Mouse (Mus musculus) MEL (cell line): Measurements from ENCODE around the gene Frs3. TPM values are rescaled to one million over a fixed set of nuclear protein-coding genes. Genes with fewer than 3 reads are reported as not detected.

Source experiments
- DNase-seq: peaks from one replicate; pipeline ENCODE4 v3.0.0; 2011; ENCODE audit warnings: low read depth, low spot score
- H3K27ac ChIP-seq: 2 replicates; pipeline ENCODE4 v1.5.1; 2012; ENCODE audit warnings: low read depth, mild to moderate bottlenecking, control low read depth, low read length, moderate library complexity; ENCODE audit not compliant: control insufficient read depth
- H3K27me3 ChIP-seq, 2 experiments: fragments of 150-350 bp in 1 of 2; sonication (generic) in 1 of 2; 2 replicates each; pipeline ENCODE4 v1.6.1; 2012; ENCODE audit warnings: low read length in 2 of 2, mild to moderate bottlenecking in 2 of 2, improper control_type of control experiment in 1 of 2, moderate library complexity in 1 of 2; ENCODE audit not compliant: insufficient read depth in 2 of 2, control insufficient read depth in 1 of 2
- H3K36me3 ChIP-seq, 2 experiments: 2 replicates each; pipeline ENCODE4 v1.6.1; 2012 to 2014; ENCODE audit warnings: low read length in 2 of 2, improper control_type of control experiment in 1 of 2, inconsistent platforms in 1 of 2, mild to moderate bottlenecking in 1 of 2; ENCODE audit not compliant: insufficient read depth in 2 of 2, control insufficient read depth in 1 of 2
- H3K4me1 ChIP-seq, 2 experiments: fragments of 150-350 bp in 1 of 2; sonication (generic) in 1 of 2; 2 replicates each; pipeline ENCODE4 v1.6.1; 2012; ENCODE audit warnings: low read length in 2 of 2, improper control_type of control experiment in 1 of 2, mild to moderate bottlenecking in 1 of 2; ENCODE audit not compliant: insufficient read depth in 2 of 2, control insufficient read depth in 1 of 2
- H3K4me3 ChIP-seq, 2 experiments: fragments of 150-350 bp in 1 of 2; sonication (generic) in 1 of 2; 2 replicates each; pipeline ENCODE4 v1.5.1; 2012; ENCODE audit warnings: low read depth in 2 of 2, low read length in 2 of 2, mild to moderate bottlenecking in 2 of 2, moderate library complexity in 2 of 2, control low read depth in 1 of 2, improper control_type of control experiment in 1 of 2; ENCODE audit not compliant: control insufficient read depth in 1 of 2, insufficient read depth in 1 of 2
- H3K79me2 ChIP-seq: 2 replicates; pipeline ENCODE4 v1.6.1; 2012; ENCODE audit warnings: mild to moderate bottlenecking, low read length, moderate library complexity; ENCODE audit not compliant: control insufficient read depth, poor library complexity, insufficient read depth
- H3K9ac ChIP-seq: 2 replicates; pipeline ENCODE4 v1.6.1; 2012; ENCODE audit warnings: low read depth, mild to moderate bottlenecking, control low read depth, low read length, moderate library complexity; ENCODE audit not compliant: control insufficient read depth, poor library complexity, severe bottlenecking
- H3K9me3 ChIP-seq: fragments of 150-350 bp; sonication (generic); replicated peaks from 2 replicates; pipeline ENCODE4 v1.6.1; 2012; ENCODE audit warnings: mild to moderate bottlenecking, low read length, improper control_type of control experiment, moderate library complexity; ENCODE audit not compliant: insufficient read depth
- CHD2 ChIP-seq: IDR thresholded peaks from 2 replicates; pipeline ENCODE4 v1.6.1; 2011; ENCODE audit warnings: low read length, improper control_type of control experiment
- CTCF ChIP-seq, 3 experiments: IDR thresholded peaks in 2 of 3; conservative IDR thresholded peaks in 1 of 3; 2 replicates each; pipeline ENCODE4 v1.5.1; 2011 to 2012; ENCODE audit warnings: low read length in 3 of 3, low read depth in 2 of 3, mild to moderate bottlenecking in 2 of 3, improper control_type of control experiment in 1 of 3, inconsistent platforms in 1 of 3, mixed read lengths in 1 of 3, moderate library complexity in 1 of 3; ENCODE audit not compliant: control insufficient read depth in 1 of 3, insufficient read depth in 1 of 3, poor library complexity in 1 of 3, severe bottlenecking in 1 of 3
- ELF1 ChIP-seq: IDR thresholded peaks from 2 replicates; pipeline ENCODE4 v1.6.1; 2014; ENCODE audit warnings: low read depth, mild to moderate bottlenecking, inconsistent platforms, low read length, improper control_type of control experiment, moderate library complexity
- KAT2A ChIP-seq: conservative IDR thresholded peaks from 2 replicates; pipeline ENCODE4 v1.6.1; 2012; ENCODE audit warnings: low read depth, low read length, improper control_type of control experiment, inconsistent platforms
- MAX ChIP-seq: IDR thresholded peaks from 2 replicates; pipeline ENCODE4 v1.6.1; 2011; ENCODE audit warnings: low read length, improper control_type of control experiment
- MAZ ChIP-seq: IDR thresholded peaks from 2 replicates; pipeline ENCODE4 v1.6.1; 2012; ENCODE audit warnings: low read depth, mild to moderate bottlenecking, inconsistent platforms, low read length, improper control_type of control experiment
- MEF2A ChIP-seq: IDR thresholded peaks from 2 replicates; pipeline ENCODE4 v1.6.1; 2014; ENCODE audit warnings: low read depth, mild to moderate bottlenecking, inconsistent platforms, low read length, improper control_type of control experiment; ENCODE audit not compliant: poor library complexity, insufficient replicate concordance, severe bottlenecking; ENCODE audit errors: extremely low read depth
- RCOR1 ChIP-seq: IDR thresholded peaks from 2 replicates; pipeline ENCODE4 v1.6.1; 2012; ENCODE audit warnings: low read depth, mild to moderate bottlenecking, inconsistent platforms, low read length, improper control_type of control experiment
- SMC3 ChIP-seq: IDR thresholded peaks from 2 replicates; pipeline ENCODE4 v1.6.1; 2011; ENCODE audit warnings: low read depth, low read length, improper control_type of control experiment
- ZC3H11A ChIP-seq: IDR thresholded peaks from 2 replicates; pipeline ENCODE4 v1.6.1; 2012; ENCODE audit warnings: low read depth, mild to moderate bottlenecking, inconsistent platforms, low read length, improper control_type of control experiment
- ZMIZ1 ChIP-seq: IDR thresholded peaks from 2 replicates; pipeline ENCODE4 v1.6.1; 2012; ENCODE audit warnings: low read depth, mild to moderate bottlenecking, inconsistent platforms, low read length, improper control_type of control experiment, moderate library complexity
- polyA plus RNA-seq, 2 experiments: library from polyadenylated mRNA; stranded (reverse) in 1 of 2; unstranded in 1 of 2; fragments of >175 nt in 1 of 2; fragments of >200 nt in 1 of 2; gene quantifications; 2 replicates each; pipeline versions ENCODE4 v1.2.1 to v1.2.4; 2012; ENCODE audit warnings: low replicate concordance in 2 of 2, low read depth in 1 of 2; ENCODE audit not compliant: insufficient read length in 2 of 2, insufficient read depth in 1 of 2, missing spikeins in 1 of 2
- total RNA-seq: library from RNA; depleted of rRNA; stranded (reverse); fragments of 300-350 nt; gene quantifications from 2 replicates; pipeline ENCODE4 v1.2.3, GENCODE M21; 2012

Gene Frs3
- total and polyA plus RNA-seq, 3 experiments, result 2.7 to 4.4 TPM; not detected in 1

DNA sequence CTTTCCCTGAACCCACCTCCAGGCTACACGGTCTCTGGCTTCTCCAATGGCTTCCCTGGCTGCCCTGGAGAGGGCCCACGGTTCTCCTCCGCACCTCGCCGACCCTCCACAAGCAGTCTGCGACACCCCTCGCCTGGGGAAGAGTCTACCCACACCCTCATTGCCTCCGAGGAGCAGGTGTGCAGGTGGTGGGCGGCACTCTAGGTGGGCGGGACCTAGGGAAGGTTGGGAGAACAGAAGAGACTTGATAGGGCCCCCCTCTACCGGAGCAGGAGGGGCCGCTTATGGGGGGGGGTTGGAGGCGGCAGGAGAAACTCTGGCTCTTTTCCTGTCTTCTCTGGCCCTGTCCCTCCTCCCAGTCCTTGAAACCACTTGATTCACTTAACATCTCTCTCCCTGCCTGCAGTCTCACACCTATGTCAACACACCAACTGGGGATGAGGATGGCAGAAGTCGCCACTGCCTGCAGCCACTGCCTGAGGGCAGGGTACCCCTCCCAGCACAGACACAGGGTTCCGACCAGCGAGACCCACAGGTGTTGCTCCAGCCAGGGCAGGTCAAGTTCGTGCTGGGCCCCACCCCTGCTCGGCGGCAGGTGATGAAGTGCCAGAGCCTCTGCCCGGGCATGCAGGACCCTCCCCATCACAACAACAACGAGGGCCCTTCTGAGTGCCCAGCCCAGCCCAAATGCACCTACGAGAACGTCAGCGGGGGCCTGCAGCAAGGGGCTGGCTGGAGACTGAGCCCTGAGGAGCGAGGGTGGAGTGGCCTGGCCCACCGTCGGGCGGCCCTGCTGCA is 13.9 kb downstream of the Frs3 start:
- no peak for TF ChIP-seq CTCF (IDR thresholded peaks at IDR 0.05 in 2 of 3, conservative IDR thresholded peaks at IDR 0.05 in 1 of 3; ENCODE audit: control insufficient read depth in 1 of 3, insufficient read depth in 1 of 3, low read depth in 2 of 3, low read length in 3 of 3, poor library complexity in 1 of 3, severe bottlenecking in 1 of 3)
- no peak for TF ChIP-seq KAT2A
- TF ChIP-seq SMC3, result no peak
- TF ChIP-seq ZC3H11A, result no peak
- no peak for TF ChIP-seq CHD2
- TF ChIP-seq RCOR1, result no peak
- TF ChIP-seq, all 39 proteins: peak for 0
- no peak for DNase-seq
- H3K4me3 ChIP-seq, result no peak overlapping the region
- H3K4me1 ChIP-seq, result no peaks in the 10 kb centered on the region
- H3K36me3 ChIP-seq, result no peaks in the 10 kb centered on the region
- H3K9ac ChIP-seq, result no peak overlapping the region
- H3K9me3 ChIP-seq, result no peaks in the 10 kb centered on the region
- no peak overlapping the region for H3K27ac ChIP-seq
- no peaks in the 10 kb centered on the region for H3K79me2 ChIP-seq
- no peaks in the 10 kb centered on the region for H3K27me3 ChIP-seq

GRCm38 (mm10) chr17:47703556-47703955 is 14.7 kb downstream of the Frs3 start:
- Histone ChIP-seq H3K4me1 (no peaks in the 10 kb centered on the region), H3K36me3 (no peaks in the 10 kb centered on the region), H3K79me2 (no peaks in the 10 kb centered on the region), H3K27me3 (no peaks in the 10 kb centered on the region), H3K9ac (no peak overlapping the region), H3K4me3 (no peak overlapping the region), H3K27ac (no peak overlapping the region), H3K9me3 (no peaks in the 10 kb centered on the region)
- TF ChIP-seq MAZ (no peak), ELF1 (no peak), MEF2A (no peak)
- DNase-seq, result no peak

DNA sequence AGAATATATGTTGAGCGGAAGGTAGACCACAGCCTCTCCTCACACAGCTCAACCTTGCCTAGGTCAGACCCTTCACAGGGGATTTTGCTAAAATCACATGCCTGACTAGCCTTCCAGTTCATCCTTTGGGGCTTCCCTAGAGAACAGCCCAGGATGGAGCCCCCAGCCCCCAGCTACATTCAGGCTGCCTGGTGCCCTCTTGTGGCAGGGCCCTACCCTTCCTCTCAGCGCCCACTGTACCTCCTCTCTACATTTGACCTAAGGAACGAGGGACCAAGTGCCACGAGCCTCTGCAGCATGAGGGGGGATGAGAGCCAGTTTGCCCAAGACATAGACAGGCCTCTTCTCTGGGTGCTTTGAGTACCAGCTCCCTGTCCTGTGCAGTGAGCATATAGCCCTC is 15.9 kb downstream of the Frs3 start:
- no peak overlapping the region for H3K9ac ChIP-seq
- no peaks in the 10 kb centered on the region for H3K79me2 ChIP-seq
- H3K9me3 ChIP-seq, result no peaks in the 10 kb centered on the region
- no peak overlapping the region for H3K27ac ChIP-seq
- H3K4me1 ChIP-seq, result no peaks in the 10 kb centered on the region
- H3K4me3 ChIP-seq, result no peak overlapping the region
- H3K36me3 ChIP-seq, result no peaks in the 10 kb centered on the region
- no peak for DNase-seq
- TF ChIP-seq SMC3, result 0 out of 2 replicates have a peak, but pooled peaks have one; percentile 5
- TF ChIP-seq CTCF (IDR thresholded peaks at IDR 0.05 in 2 of 3, conservative IDR thresholded peaks at IDR 0.05 in 1 of 3; ENCODE audit: control insufficient read depth in 1 of 3, insufficient read depth in 1 of 3, low read depth in 2 of 3, low read length in 3 of 3, poor library complexity in 1 of 3, severe bottlenecking in 1 of 3), result peak in 2 of 3 experiments; percentile 36 to 48; a peak in 4 of 6 replicates
- TF ChIP-seq MAX, result no peak
- no peak for TF ChIP-seq ZMIZ1
- TF ChIP-seq, all 39 proteins: peak for 2
- no peaks in the 10 kb centered on the region for H3K27me3 ChIP-seq
